Comparison of ENCODE assay signal across 26 mouse cellular contexts in the genomic region with DNA sequence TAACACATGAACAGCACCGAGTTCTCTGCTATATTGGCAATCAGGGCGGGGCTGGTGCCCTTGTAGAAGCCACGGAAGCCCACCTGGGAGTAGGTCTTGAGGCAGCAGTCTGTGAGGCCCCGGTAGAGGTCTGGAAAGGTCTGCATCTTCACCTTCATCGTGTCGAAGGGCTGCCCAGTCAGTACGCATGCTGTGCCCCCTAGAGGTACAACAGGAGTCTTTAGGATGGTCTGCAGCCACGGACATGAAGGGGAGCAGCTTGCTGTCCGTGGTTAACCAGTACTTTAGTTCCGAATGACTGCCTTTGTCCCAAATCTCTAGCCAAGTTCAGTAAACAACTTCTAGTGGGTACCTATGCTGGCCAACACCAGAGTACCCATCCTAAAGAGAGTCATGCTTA. TPM values are rescaled to one million over a fixed set of nuclear protein-coding genes. Genes with fewer than 3 reads are reported as not detected.
DNase-seq lines count a peak whose midpoint lies in the region; ATAC-seq and TF ChIP-seq lines count a peak whose summit lies in the region.
"Had no signal": no experiment of that assay in that cellular context is flagged by ENCODE, and none has a peak within 500 bp of the region (broad histone marks: within the 10 kb centered on the region; RNA-seq: fewer than 3 reads in every experiment).

No protein-coding gene starts in this region.

- H3K36me3 ChIP-seq in intestine, embryonic 15.5 days, result peaks cover 17% of the 10 kb centered on the region

- DNase-seq in layer of hippocampus, adult 2 months (ENCODE audit: low spot score in 2 of 2), result no peak
- no peak for DNase-seq in layer of hippocampus, adult 9-11 months
- DNase-seq in kidney, adult 9 months, result peak; percentile 69
- DNase-seq in kidney, postnatal 36 days, result peak; percentile 57 to 61
- DNase-seq in adrenal gland, adult 2 months, result no peak
- no peak for DNase-seq in c-Kit-positive CD71-positive TER-119-positive erythroid progenitor cells, embryonic 14.5 days (ENCODE audit: low spot score)
- DNase-seq: adrenal gland, postnatal 14 days; cerebellum, adult 11-12 months; cerebellum, postnatal 25 days; embryo, embryonic 11 days; heart, postnatal 4 days; midbrain, embryonic 14.5 days; spleen, adult 18-20 months; thymus, postnatal 36 days had no signal

- H3K9me3 ChIP-seq in intestine, embryonic 15.5 days, result no peaks in the 10 kb centered on the region
- H3K9me3 ChIP-seq: embryonic facial prominence, embryonic 15.5 days; heart, embryonic 13.5 days; limb, embryonic 10.5 days; megakaryocyte, embryonic 14.5 days had no signal

- WGBS in intestine, embryonic 15.5 days, result 81% methylated on average over 10 of the region's 10 CpGs

- no peak for ATAC-seq in intestine, embryonic 15.5 days
- ATAC-seq: activated CD4-positive, CD25-positive, alpha-beta regulatory T cell, adult 4 months; forebrain, embryonic 16.5 days; hindbrain, postnatal 0 days; Patski had no signal

- 0 out of 2 replicates have a peak overlapping the region, but pooled peaks have one; percentile 4 for H3K4me2 ChIP-seq in intestine, embryonic 15.5 days (replicated peaks)
- H3K4me2 ChIP-seq: embryonic facial prominence, embryonic 15.5 days; heart, embryonic 13.5 days had no signal

- H3K27ac ChIP-seq in layer of hippocampus, adult 2 months, result no peak overlapping the region
- H3K27ac ChIP-seq in intestine, embryonic 15.5 days, result peak overlapping the region; percentile 60; the same call in 1 of the 2 replicates
- H3K27ac ChIP-seq: embryonic facial prominence, embryonic 15.5 days; heart, embryonic 13.5 days; hindbrain, postnatal 0 days; left cerebral cortex, adult 2 months; limb, embryonic 10.5 days; liver, embryonic 14.5 days had no signal

- 0 out of 2 replicates have a peak, but pooled peaks have one; percentile 15 for TF ChIP-seq CTCF in layer of hippocampus, adult 2 months (conservative IDR thresholded peaks at IDR 0.05)

- no peaks in the 10 kb centered on the region for H3K27me3 ChIP-seq in intestine, embryonic 15.5 days (replicated peaks)
- H3K27me3 ChIP-seq: embryonic facial prominence, embryonic 15.5 days; heart, embryonic 13.5 days; megakaryocyte, embryonic 14.5 days; Patski had no signal

- no peak overlapping the region for H3K4me3 ChIP-seq in layer of hippocampus, adult 2 months
- no peak overlapping the region for H3K4me3 ChIP-seq in intestine, embryonic 15.5 days (replicated peaks)
- H3K4me3 ChIP-seq: embryonic facial prominence, embryonic 15.5 days; heart, embryonic 13.5 days; left cerebral cortex, adult 2 months; limb, embryonic 10.5 days; megakaryocyte, embryonic 14.5 days; myocyte had no signal

- H3K9ac ChIP-seq in intestine, embryonic 15.5 days, result no peak overlapping the region
- H3K9ac ChIP-seq: embryonic facial prominence, embryonic 15.5 days; heart, embryonic 13.5 days; liver, embryonic 14.5 days had no signal

- H3K4me1 ChIP-seq in intestine, embryonic 15.5 days (replicated peaks), result 0 out of 2 replicates have a peak, but pooled peaks cover 4% of the 10 kb centered on the region
- H3K4me1 ChIP-seq: embryonic facial prominence, embryonic 15.5 days; heart, embryonic 13.5 days; limb, embryonic 10.5 days had no signal

RNA-seq across cellular contexts. Expression of a gene that starts 8.5 kb away (rescaled TPM):
- total RNA-seq in layer of hippocampus, adult 2 months (2021), result 10 to 100 TPM in 1 of 2 experiments, 1 to 10 TPM in 1; 9.7 to 12.3 TPM
- polyA plus RNA-seq in intestine, embryonic 15.5 days (2015; fragmentation: Nextera tagmentation; extraction: Ambion mirVana), result 93.6 and 102 TPM in 2 replicates
- total RNA-seq in adrenal gland, adult 2 months (2021), result 10 to 100 TPM; 11.8 to 15.7 TPM
- polyA plus RNA-seq in adrenal gland, adult 2 months (2012; rRNA removed), result 4.1 and 6.2 TPM in 2 replicates

RNA-seq across cellular contexts. Expression of a gene that starts 21.3 kb away (rescaled TPM):
- total RNA-seq in layer of hippocampus, adult 2 months (2021), result 10 to 100 TPM; 23.5 to 23.6 TPM
- 71.1 and 80.8 TPM in 2 replicates for polyA plus RNA-seq in intestine, embryonic 15.5 days (2015; fragmentation: Nextera tagmentation; extraction: Ambion mirVana)
- total RNA-seq in adrenal gland, adult 2 months (2021), result 10 to 100 TPM; 35.9 to 51.0 TPM
- polyA plus RNA-seq in adrenal gland, adult 2 months (2012; rRNA removed), result 2.1 and 3.3 TPM in 2 replicates

Comparison
In these comparisons a context has a peak if more than half of its experiments do, and no peak if none do; other contexts are left out.
1. DNase-seq: peak in kidney, adult 9 months (single experiment) and kidney, postnatal 36 days (2 of 2); none in layer of hippocampus, adult 2 months (0 of 2), layer of hippocampus, adult 9-11 months (single experiment), adrenal gland, adult 2 months (single experiment) and c-Kit-positive CD71-positive TER-119-positive erythroid progenitor cells, embryonic 14.5 days (single experiment).